Mouse (Mus musculus) lung, postnatal 0 days (tissue): ENCODE measurements at regions not wholly inside any gene's neighbourhood (a gene's known extent, or its start where the extent isn't known, plus 50 kb on each side); places are given as distances from the start of the nearest gene placed in this dataset.

Experiments
- CTCF ChIP-seq: IDR thresholded peaks from 2 replicates; pipeline ENCODE4 v1.5.1; 2016; ENCODE audit warnings: antibody characterized with exemption, mild to moderate bottlenecking
- EP300 ChIP-seq: IDR thresholded peaks from 2 replicates; pipeline ENCODE4 v1.6.1; 2016; ENCODE audit warnings: antibody characterized with exemption, mild to moderate bottlenecking, control low read depth

GRCm38 (mm10) chr3:58231746-58232145, 182.8 kb upstream of the Tsc22d2 start:
- TF ChIP-seq CTCF (no peak), EP300 (no peak)
